Mouse (Mus musculus) neural tube, embryonic 12.5 days (tissue): ENCODE measurements around the gene Rpl39. TPM values are rescaled to one million over a fixed set of nuclear protein-coding genes. Genes with fewer than 3 reads are reported as not detected.
A peak's percentile ranks its signal among the peaks of the same experiment; 100 is the strongest.

ENCODE experiments used
- ATAC-seq: fragments of 200-750 bp; cut with Nextera tagmentation; 2 replicates; pipeline ENCODE4 v1.8.0; 2017; ENCODE audit warnings: low read depth, mild to moderate bottlenecking, moderate TSS enrichment, moderate library complexity; ENCODE audit not compliant: low FRiP score
- H3K27ac ChIP-seq: fragments of 300-500 bp; sonication (generic); 2 replicates; pipeline ENCODE4 v1.5.1; 2016
- H3K27me3 ChIP-seq: fragments of 300-500 bp; sonication (generic); replicated peaks from 2 replicates; pipeline ENCODE4 v1.6.1; 2016; ENCODE audit warnings: mild to moderate bottlenecking
- H3K36me3 ChIP-seq: fragments of 300-500 bp; sonication (generic); 2 replicates; pipeline ENCODE4 v1.6.1; 2016; ENCODE audit warnings: mild to moderate bottlenecking
- H3K4me1 ChIP-seq: fragments of 300-500 bp; sonication (generic); 2 replicates; pipeline ENCODE4 v1.6.1; 2016
- H3K4me2 ChIP-seq: fragments of 300-500 bp; sonication (generic); replicated peaks from 2 replicates; pipeline ENCODE4 v1.6.1; 2016; ENCODE audit warnings: mild to moderate bottlenecking
- H3K4me3 ChIP-seq: fragments of 300-500 bp; sonication (generic); 2 replicates; pipeline ENCODE4 v1.5.1; 2016
- H3K9ac ChIP-seq: fragments of 300-500 bp; sonication (generic); 2 replicates; pipeline ENCODE4 v1.6.1; 2016; ENCODE audit warnings: mild to moderate bottlenecking
- H3K9me3 ChIP-seq: fragments of 300-500 bp; sonication (generic); 2 replicates; pipeline ENCODE4 v1.6.1; 2016; ENCODE audit warnings: mild to moderate bottlenecking
- whole genome bisulfite sequencing: fragments of 180-500 bp; shearing (Covaris S2); methylation state at CpG from one replicate; pipeline ENCODE4 v1.1.7; 2016; 5-methylcytosine and 5-hydroxymethylcytosine counted together
- polyA plus RNA-seq: library from polyadenylated mRNA; unstranded; fragments of >200 nt; fragmentation: Nextera tagmentation; extraction: Ambion mirVana; gene quantifications from 2 replicates; pipeline ENCODE4 v1.2.1, GENCODE M21; 2016

Rpl39 gene
- 392 and 417 TPM in 2 replicates for polyA plus RNA-seq

DNA sequence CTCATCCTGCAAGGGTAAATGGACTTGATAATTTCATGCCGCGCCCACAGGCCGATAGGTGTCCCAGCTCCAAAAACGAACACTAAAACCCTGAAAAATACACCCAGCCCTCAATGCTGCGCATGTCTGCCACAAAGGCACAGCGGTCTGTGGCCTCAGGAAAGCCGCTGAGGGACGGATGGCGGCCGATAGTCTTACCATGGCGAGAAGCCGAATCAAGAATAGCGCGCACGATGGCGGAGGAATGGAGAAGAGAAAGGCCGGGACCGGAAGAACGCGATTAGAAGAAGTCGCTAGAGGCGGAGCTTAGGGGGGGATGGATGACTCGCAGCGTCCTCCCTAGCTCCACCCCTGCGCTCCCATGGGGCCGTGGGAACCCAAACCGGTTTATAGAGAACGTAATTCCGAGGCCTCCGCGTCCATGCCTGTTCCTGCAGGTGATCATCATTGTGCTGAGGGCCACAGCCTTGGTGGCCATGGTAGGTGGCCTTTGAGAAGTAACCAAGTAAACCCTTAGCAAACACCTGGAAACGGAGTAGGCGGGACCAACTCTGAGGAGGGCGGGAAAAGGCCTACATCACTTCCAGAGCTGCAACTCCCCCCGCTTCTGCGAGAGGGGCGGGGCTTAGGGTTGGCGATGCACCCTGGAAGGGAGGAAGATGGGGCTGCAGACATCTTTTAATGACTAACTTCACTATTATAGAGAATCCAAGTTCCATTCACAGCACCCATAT is at the start of gene Rpl39:
Gene Rpl39 (minus strand): TSS at position 476 of the 734 bp plus-strand sequence.
- Histone ChIP-seq H3K9ac (peak within 1 kb of the TSS; percentile 64), H3K36me3 (peaks cover 3% of the 10 kb centered on the region; the same call in 1 of the 2 replicates), H3K9me3 (no peaks in the 10 kb centered on the region), H3K27ac (peak within 1 kb of the TSS; percentile 37; the same call in 1 of the 2 replicates), H3K4me2 (peak within 1 kb of the TSS; percentile 71), H3K27me3 (no peaks in the 10 kb centered on the region), H3K4me3 (peak within 1 kb of the TSS; percentile 52), H3K4me1 (peaks cover 3% of the 10 kb centered on the region; the same call in 1 of the 2 replicates)
- peak; percentile 94 for ATAC-seq
- 10% methylated on average over 38 of the region's 38 CpGs for WGBS

DNA sequence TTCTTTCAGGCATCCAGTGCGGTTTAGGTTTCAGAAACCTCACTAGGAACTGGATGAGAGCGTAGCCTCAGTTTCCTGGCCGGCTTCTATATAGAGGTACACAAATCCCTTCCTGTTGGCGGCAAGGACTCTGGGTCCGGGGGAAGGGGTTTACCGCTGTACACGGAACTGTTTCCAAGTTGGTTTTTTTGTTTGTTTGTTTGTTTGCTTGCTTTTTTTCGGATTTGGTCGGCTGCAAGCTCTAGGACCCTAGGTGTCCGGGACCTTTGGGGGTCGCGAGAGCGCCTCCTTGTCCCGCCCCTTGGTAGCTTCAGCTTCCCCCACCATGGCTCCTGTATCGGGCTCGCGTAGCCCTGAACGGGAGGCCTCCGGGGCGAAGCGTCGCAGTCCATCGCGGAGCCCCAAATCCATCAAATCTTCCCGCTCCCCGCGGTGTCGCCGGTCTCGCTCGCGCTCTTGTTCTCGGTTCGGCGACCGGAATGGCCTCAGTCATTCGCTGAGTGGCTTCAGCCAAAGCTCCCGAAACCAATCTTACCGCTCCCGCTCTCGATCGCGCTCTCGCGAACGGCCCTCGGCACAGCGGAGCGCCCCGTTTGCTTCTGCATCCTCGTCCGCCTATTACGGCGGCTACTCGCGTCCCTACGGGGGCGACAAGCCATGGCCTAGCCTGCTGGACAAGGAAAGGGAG is 41.6 kb upstream of the Rpl39 start, which contains the start of gene Nkap:
Gene Nkap (plus strand): TSS at position 125 of the 688 bp plus-strand sequence.
- Histone ChIP-seq H3K9me3 (no peaks in the 10 kb centered on the region), H3K27me3 (no peaks in the 10 kb centered on the region), H3K4me3 (peak within 1 kb of the TSS; percentile 60), H3K9ac (peak within 1 kb of the TSS; percentile 68), H3K36me3 (no peaks in the 10 kb centered on the region), H3K27ac (peak within 1 kb of the TSS; percentile 42; the same call in 1 of the 2 replicates), H3K4me1 (peaks cover 4% of the 10 kb centered on the region), H3K4me2 (peak within 1 kb of the TSS; percentile 57)
- peak; percentile 90 for ATAC-seq
- WGBS = 14% methylated on average over 58 of the region's 58 CpGs

DNA sequence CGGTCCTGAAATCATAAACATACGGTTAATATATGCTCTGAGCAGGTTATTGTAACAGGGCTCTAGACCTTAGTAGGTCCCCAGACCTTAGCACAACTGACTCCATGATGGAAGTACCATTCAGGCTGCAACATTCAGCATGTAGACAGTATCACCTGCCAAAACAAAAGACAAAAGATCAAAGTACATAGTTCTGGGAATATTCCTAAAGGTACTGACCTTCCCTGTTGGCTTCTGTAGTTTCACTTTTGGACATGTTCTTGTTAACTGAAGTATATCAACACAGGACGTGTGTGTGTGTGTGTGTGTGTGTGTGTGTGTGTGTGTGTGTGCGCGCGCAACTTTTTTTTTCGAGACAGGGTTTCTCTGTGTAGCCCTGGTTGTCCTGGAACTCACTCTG is 40.3 kb upstream of the Rpl39 start:
- WGBS = 96% methylated on average over 7 of the region's 7 CpGs
- no peak overlapping the region for H3K27ac ChIP-seq
- no peaks in the 10 kb centered on the region for H3K27me3 ChIP-seq
- no peaks in the 10 kb centered on the region for H3K36me3 ChIP-seq
- no peaks in the 10 kb centered on the region for H3K9me3 ChIP-seq
- H3K4me2 ChIP-seq = no peak overlapping the region
- H3K4me3 ChIP-seq = no peak overlapping the region
- no peak for ATAC-seq
- H3K9ac ChIP-seq = no peak overlapping the region
- H3K4me1 ChIP-seq = peaks cover 4% of the 10 kb centered on the region

DNA sequence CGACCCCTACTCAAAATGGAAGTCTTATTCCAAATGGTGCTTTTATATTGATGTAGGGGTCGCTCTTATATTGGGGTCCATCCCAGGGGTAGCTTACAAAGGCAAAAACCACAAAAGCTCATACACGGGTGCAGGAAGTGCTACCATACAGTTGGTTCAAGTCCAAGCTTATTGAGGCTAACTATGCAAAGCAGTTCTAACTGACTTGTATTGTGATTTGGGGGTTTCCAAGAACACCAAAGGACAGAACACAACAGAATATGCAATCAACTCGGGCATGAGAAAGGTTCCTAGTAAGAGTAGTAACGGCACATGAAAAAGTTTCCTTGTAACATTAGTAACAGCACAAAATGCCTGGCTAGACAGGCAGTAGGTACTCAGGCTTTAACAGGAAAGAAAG is 35.0 kb upstream of the Rpl39 start:
- no peaks in the 10 kb centered on the region for H3K4me1 ChIP-seq
- H3K36me3 ChIP-seq = no peaks in the 10 kb centered on the region
- no peak for ATAC-seq
- 72% methylated on average over 5 of the region's 5 CpGs for WGBS
- H3K27me3 ChIP-seq = peaks cover 7% of the 10 kb centered on the region; the same call in 1 of the 2 replicates
- H3K4me2 ChIP-seq = no peak overlapping the region
- no peak overlapping the region for H3K9ac ChIP-seq
- H3K4me3 ChIP-seq = no peak overlapping the region
- no peaks in the 10 kb centered on the region for H3K9me3 ChIP-seq
- H3K27ac ChIP-seq = no peak overlapping the region

DNA sequence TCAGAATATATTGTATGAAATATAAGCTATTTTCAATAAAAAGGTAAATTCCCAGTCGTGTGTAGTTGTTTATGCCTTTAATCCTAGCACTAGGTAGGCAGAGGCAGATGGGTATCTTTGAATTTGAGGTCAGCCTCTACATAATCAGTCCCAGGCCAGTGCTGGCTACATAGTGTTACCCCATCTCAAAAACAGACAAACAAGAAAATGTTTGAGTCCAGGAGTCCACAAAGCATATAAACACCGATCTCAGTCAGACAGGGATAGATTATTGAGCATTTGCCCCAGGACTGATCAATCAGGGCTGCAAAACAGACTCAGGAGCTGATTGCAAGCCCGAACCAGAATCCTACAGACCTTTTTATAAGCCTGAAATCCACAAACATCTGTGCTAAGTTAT is 34.4 kb upstream of the Rpl39 start:
- no peak overlapping the region for H3K27ac ChIP-seq
- H3K36me3 ChIP-seq = no peaks in the 10 kb centered on the region
- H3K4me2 ChIP-seq = no peak overlapping the region
- ATAC-seq = no peak
- 65% methylated on average over 3 of the region's 3 CpGs for WGBS
- H3K27me3 ChIP-seq = peaks cover 8% of the 10 kb centered on the region; the same call in 1 of the 2 replicates
- no peaks in the 10 kb centered on the region for H3K9me3 ChIP-seq
- H3K9ac ChIP-seq = no peak overlapping the region
- H3K4me1 ChIP-seq = no peaks in the 10 kb centered on the region
- no peak overlapping the region for H3K4me3 ChIP-seq

DNA sequence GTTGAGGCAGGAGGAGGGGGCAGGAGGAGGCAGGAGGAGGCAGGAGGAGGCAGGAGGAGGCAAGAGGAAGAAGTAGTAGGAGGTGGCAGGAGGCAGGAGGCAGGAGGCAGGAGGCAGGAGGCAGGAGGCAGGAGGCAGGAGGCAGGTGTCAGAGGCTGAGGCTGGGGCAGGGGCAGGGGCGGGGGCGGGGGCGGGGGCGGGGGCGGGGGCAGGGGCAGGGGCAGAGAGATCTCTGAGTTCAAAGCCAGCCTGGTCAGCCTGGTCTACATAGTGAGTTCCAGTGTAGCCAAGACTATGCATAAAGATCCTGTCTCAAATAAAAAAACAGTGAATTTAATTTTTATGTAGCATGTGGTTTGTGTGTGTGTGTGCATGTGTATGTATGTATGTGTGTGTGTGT is 31.9 kb upstream of the Rpl39 start:
- WGBS = no CpG with 5 or more reads among the region's 5 CpGs
- no peaks in the 10 kb centered on the region for H3K4me1 ChIP-seq
- H3K36me3 ChIP-seq = no peaks in the 10 kb centered on the region
- H3K4me3 ChIP-seq = no peak overlapping the region
- H3K4me2 ChIP-seq = no peak overlapping the region
- H3K9me3 ChIP-seq = no peaks in the 10 kb centered on the region
- H3K9ac ChIP-seq = no peak overlapping the region
- H3K27ac ChIP-seq = no peak overlapping the region
- H3K27me3 ChIP-seq = peaks cover 8% of the 10 kb centered on the region; the same call in 1 of the 2 replicates
- ATAC-seq = no peak

DNA sequence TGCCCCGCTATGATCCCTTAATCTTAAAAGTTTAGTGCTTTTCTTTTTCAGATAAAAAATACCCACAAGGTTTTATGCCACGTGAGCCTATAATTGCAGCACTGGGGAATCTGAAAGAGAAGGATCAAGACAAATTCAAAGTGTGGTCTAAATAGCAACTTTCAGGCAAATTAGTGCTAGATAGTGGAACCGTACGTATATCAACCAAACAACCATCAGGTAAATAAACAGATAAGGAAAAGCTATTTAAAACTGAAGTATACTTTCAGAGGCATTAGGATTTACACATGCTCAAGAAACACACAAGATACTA is 25.6 kb upstream of the Rpl39 start:
- H3K4me2 ChIP-seq = no peak overlapping the region

DNA sequence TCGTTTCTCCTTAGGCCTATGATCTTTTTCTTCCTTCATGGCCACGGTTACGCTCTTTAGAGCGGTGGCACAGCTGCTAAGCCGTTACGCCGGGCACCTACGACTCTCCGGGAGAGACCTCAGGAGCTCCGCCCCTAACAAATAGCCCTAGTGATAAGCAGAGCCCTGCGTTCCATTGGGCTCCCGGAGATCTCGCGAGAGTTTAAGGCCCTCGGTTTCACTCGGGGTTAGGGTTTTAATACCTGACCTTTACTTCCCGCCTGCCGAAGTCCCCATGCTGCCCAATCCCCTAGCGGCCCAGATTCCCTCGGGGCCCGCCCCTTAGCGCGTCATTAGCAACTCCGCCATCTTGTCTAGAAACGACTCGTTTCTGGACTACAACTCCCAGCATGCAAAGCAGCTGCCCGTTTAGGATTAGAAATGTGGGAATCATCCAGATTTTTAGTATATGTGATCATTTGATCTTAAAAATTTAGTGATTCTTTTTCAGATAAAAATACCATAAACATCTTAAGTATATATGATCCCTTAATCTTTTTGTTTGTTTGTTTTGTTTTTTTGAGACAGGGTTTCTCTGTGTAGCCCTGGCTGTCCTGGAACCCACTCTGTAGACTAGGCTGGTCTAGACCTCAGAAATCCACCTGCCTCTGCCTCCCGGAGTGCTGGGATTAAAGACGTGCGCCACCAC is 25.1 kb upstream of the Rpl39 start, which contains the start of gene Upf3b:
Gene Upf3b (minus strand): TSS at position 130 of the 688 bp plus-strand sequence.
- Histone ChIP-seq H3K4me1 (no peaks in the 10 kb centered on the region), H3K36me3 (no peaks in the 10 kb centered on the region), H3K4me3 (peak within 1 kb of the TSS; percentile 48), H3K4me2 (peak within 1 kb of the TSS; percentile 58), H3K9me3 (no peaks in the 10 kb centered on the region), H3K9ac (peak within 1 kb of the TSS; percentile 52), H3K27me3 (peaks cover 2% of the 10 kb centered on the region; the same call in 1 of the 2 replicates), H3K27ac (peak within 1 kb of the TSS; percentile 59; the same call in 1 of the 2 replicates)
- ATAC-seq = peak; percentile 98
- 17% methylated on average over 30 of the region's 30 CpGs for WGBS

More for the DNA sequence above, 25.6 kb upstream of the Rpl39 start:
- ATAC-seq = no peak
- Histone ChIP-seq H3K27ac (no peak overlapping the region), H3K9ac (no peak overlapping the region), H3K9me3 (no peaks in the 10 kb centered on the region), H3K27me3 (peaks cover 5% of the 10 kb centered on the region; the same call in 1 of the 2 replicates), H3K36me3 (no peaks in the 10 kb centered on the region), H3K4me1 (no peaks in the 10 kb centered on the region), H3K4me3 (no peak overlapping the region)
- 78% methylated on average over 4 of the region's 4 CpGs for WGBS

DNA sequence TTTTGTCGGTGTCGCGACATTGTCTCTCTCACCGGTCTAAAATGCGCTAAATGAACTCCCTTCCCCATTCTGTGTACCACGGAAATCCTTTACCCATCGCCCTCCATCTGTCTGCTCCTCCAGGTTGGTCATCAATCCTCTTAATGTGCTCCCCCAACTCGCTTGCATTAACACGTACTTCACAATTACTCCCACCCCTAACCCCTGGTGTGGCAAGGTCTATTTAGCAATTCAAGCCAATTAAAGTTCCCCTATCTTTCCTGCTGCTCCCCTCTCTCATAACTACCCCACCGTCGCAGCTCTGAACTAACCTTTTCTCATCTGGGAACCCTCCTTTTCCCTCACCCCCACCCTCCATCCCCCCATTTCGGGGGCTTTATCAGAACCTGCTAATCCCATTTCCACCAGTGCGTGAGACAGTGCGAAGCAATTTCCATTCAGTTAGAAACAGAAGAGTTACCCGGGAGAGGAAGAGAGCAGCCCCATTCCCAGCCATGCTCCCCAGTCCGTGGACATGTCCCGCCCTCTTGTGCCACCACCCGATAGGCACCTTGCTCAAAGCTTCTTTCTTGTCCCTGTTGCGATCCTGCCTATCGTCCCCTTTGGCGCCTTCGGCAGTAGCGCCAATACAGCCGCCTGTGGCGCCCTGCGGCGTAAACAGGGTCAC is 24.5 kb upstream of the Rpl39 start:
- ATAC-seq = peak; percentile 85
- Histone ChIP-seq H3K4me3 (peak overlapping the region; percentile 48), H3K9me3 (no peaks in the 10 kb centered on the region), H3K27me3 (no peaks in the 10 kb centered on the region), H3K27ac (peak overlapping the region; percentile 59; the same call in 1 of the 2 replicates), H3K4me1 (no peaks in the 10 kb centered on the region), H3K9ac (peak overlapping the region; percentile 52), H3K36me3 (no peaks in the 10 kb centered on the region), H3K4me2 (peak overlapping the region; percentile 58)
- WGBS = 14% methylated on average over 27 of the region's 27 CpGs

DNA sequence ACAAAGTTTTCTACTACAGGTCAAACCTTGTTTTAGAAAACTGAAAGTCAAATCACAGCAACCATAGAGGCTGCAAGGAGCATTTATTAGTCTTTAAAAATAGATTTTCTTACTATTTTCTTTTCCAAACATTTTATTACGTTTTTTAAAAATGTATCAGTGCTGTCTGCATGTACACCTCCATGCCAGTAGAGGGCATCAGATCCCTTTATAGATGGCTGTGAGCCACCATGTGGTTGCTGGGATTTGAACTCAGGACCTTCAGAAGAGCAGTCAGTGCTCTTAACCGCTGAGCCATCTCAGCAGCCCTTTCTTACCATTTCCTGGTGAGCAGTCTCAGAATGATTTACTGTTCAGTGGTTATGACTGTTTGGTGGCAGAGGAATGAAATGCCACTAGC is 18.6 kb upstream of the Rpl39 start:
- ATAC-seq = no peak
- H3K9ac ChIP-seq = no peak overlapping the region
- 86% methylated on average over 2 of the region's 2 CpGs for WGBS
- no peaks in the 10 kb centered on the region for H3K4me1 ChIP-seq
- H3K36me3 ChIP-seq = peaks cover 6% of the 10 kb centered on the region
- no peak overlapping the region for H3K4me2 ChIP-seq
- no peak overlapping the region for H3K27ac ChIP-seq
- H3K9me3 ChIP-seq = no peaks in the 10 kb centered on the region
- no peak overlapping the region for H3K4me3 ChIP-seq
- H3K27me3 ChIP-seq = no peaks in the 10 kb centered on the region

DNA sequence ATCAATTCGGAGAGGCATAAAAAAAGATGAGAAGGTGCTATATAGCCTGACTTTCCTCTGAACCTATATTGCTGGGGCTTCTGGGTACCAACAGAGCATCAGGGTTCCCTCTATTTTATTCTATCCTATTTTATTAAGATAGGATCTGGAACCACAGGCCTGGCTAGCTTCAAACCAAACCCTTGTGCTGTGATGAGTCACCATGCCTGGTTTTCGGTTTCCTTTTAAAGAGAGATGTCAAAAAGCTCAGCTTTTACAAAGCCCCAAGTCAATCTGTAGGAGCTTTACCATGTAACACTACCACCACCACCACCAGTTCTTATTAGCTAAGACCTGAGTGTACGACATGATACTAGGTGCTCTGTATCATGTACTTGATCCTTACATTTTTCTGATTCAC is 13.5 kb upstream of the Rpl39 start:
- peaks cover 8% of the 10 kb centered on the region; the same call in 1 of the 2 replicates for H3K36me3 ChIP-seq
- 92% methylated on average over 3 of the region's 3 CpGs for WGBS

More for the DNA sequence above, 13.5 kb upstream of the Rpl39 start:
- Histone ChIP-seq H3K27me3 (no peaks in the 10 kb centered on the region), H3K4me2 (no peak overlapping the region), H3K27ac (no peak overlapping the region), H3K4me1 (no peaks in the 10 kb centered on the region), H3K4me3 (no peak overlapping the region), H3K9me3 (no peaks in the 10 kb centered on the region), H3K9ac (no peak overlapping the region)
- ATAC-seq = no peak
